Comparison of ENCODE assay signal across 31 mouse cellular contexts in genomic region chr13:112778407-112778806, GRCm38 (mm10). TPM values are rescaled to one million over a fixed set of nuclear protein-coding genes. Genes with fewer than 3 reads are reported as not detected.
DNase-seq lines count a peak whose midpoint lies in the region; ATAC-seq and TF ChIP-seq lines count a peak whose summit lies in the region.
"Had no signal": no experiment of that assay in that cellular context is flagged by ENCODE, and none has a peak within 500 bp of the region (broad histone marks: within the 10 kb centered on the region; RNA-seq: fewer than 3 reads in every experiment).

No protein-coding gene starts in this region.

- no peak overlapping the region for H3K4me2 ChIP-seq in midbrain, embryonic 11.5 days
- no peak overlapping the region for H3K4me2 ChIP-seq in midbrain, embryonic 16.5 days (ENCODE audit: low read length)
- peak overlapping the region; percentile 48 for H3K4me2 ChIP-seq in myocyte (ENCODE audit: low read depth)
- H3K4me2 ChIP-seq: embryonic facial prominence, embryonic 12.5 days; embryonic facial prominence, embryonic 15.5 days; heart, embryonic 13.5 days; hindbrain, embryonic 14.5 days had no signal

- no peak overlapping the region for H3ac ChIP-seq in myocyte (ENCODE audit: control insufficient read depth, insufficient read length)

- WGBS in midbrain, embryonic 11.5 days = 94% methylated on average over 5 of the region's 5 CpGs
- WGBS in midbrain, embryonic 16.5 days = 92% methylated on average over 5 of the region's 5 CpGs

- ATAC-seq in midbrain, embryonic 11.5 days (ENCODE audit: low FRiP score) = no peak
- no peak for ATAC-seq in midbrain, embryonic 16.5 days
- ATAC-seq: activated CD4-positive, CD25-positive, alpha-beta regulatory T cell, adult 4 months; forebrain, embryonic 14.5 days; forebrain, postnatal 0 days; hindbrain, postnatal 0 days; inflammation-experienced regulatory T-cells, adult 6 months; intestine, embryonic 16.5 days had no signal

- no peaks in the 10 kb centered on the region for H3K9me3 ChIP-seq in midbrain, embryonic 11.5 days (ENCODE audit: control insufficient read depth, low read length)
- H3K9me3 ChIP-seq in midbrain, embryonic 16.5 days (replicated peaks; ENCODE audit: control insufficient read depth, low read length, poor library complexity, severe bottlenecking) = no peaks in the 10 kb centered on the region
- H3K9me3 ChIP-seq: embryonic facial prominence, embryonic 12.5 days; embryonic facial prominence, embryonic 15.5 days; heart, embryonic 10.5 days; heart, embryonic 13.5 days had no signal

- H3K4me1 ChIP-seq in midbrain, embryonic 11.5 days (ENCODE audit: control insufficient read depth, insufficient read depth, low read length) = no peaks in the 10 kb centered on the region
- H3K4me1 ChIP-seq in midbrain, embryonic 16.5 days (ENCODE audit: control insufficient read depth, insufficient read depth, low read length) = no peaks in the 10 kb centered on the region
- H3K4me1 ChIP-seq: embryonic facial prominence, embryonic 12.5 days; embryonic facial prominence, embryonic 15.5 days; heart, embryonic 10.5 days; heart, embryonic 13.5 days had no signal

- no peaks in the 10 kb centered on the region for H3K79me2 ChIP-seq in myocyte (ENCODE audit: control insufficient read depth, insufficient read depth)

- TF ChIP-seq POLR2A in myocyte (IDR thresholded peaks at IDR 0.05; ENCODE audit: insufficient read length, low read depth) = no peak

- DNase-seq in adrenal gland, postnatal 14 days = peak; percentile 24
- DNase-seq in adrenal gland, postnatal 25 days = no peak
- DNase-seq in midbrain, embryonic 11.5 days (ENCODE audit: low spot score, missing footprints) = peak; percentile 26
- DNase-seq in NIH3T3 (ENCODE audit: low read depth) = peak; percentile 65
- DNase-seq in layer of hippocampus, adult 8-10 months (ENCODE audit: low spot score in 2 of 2) = no peak
- no peak for DNase-seq in spleen, adult 18-20 months
- DNase-seq: adrenal gland, postnatal 10 days; cerebellum, adult 2 months; cerebellum, adult 9-11 months; cerebellum, postnatal 25 days; forebrain, postnatal 0 days; gastrocnemius, postnatal 10 days; gastrocnemius, postnatal 36 days; heart, adult 2 months; heart, postnatal 14 days; heart, postnatal 4 days; kidney, adult 18-20 months had no signal

- H3K36me3 ChIP-seq in midbrain, embryonic 11.5 days (ENCODE audit: control insufficient read depth, insufficient read depth, low read length) = no peaks in the 10 kb centered on the region
- no peaks in the 10 kb centered on the region for H3K36me3 ChIP-seq in midbrain, embryonic 16.5 days (ENCODE audit: control insufficient read depth, insufficient read depth, low read length)
- no peaks in the 10 kb centered on the region for H3K36me3 ChIP-seq in myocyte (ENCODE audit: control insufficient read depth, insufficient read depth)
- H3K36me3 ChIP-seq: embryonic facial prominence, embryonic 12.5 days; embryonic facial prominence, embryonic 15.5 days; heart, embryonic 10.5 days; heart, embryonic 13.5 days had no signal

- no peak overlapping the region for H3K9ac ChIP-seq in midbrain, embryonic 11.5 days (ENCODE audit: low read length)
- H3K9ac ChIP-seq in midbrain, embryonic 16.5 days (ENCODE audit: low read depth, low read length) = no peak overlapping the region
- H3K9ac ChIP-seq: embryonic facial prominence, embryonic 12.5 days; embryonic facial prominence, embryonic 15.5 days; forebrain, postnatal 0 days; heart, embryonic 13.5 days; hindbrain, embryonic 14.5 days had no signal

- H3K27ac ChIP-seq in midbrain, embryonic 11.5 days (ENCODE audit: low read depth, low read length) = no peak overlapping the region
- no peak overlapping the region for H3K27ac ChIP-seq in midbrain, embryonic 16.5 days (ENCODE audit: low read length)
- H3K27ac ChIP-seq: embryonic facial prominence, embryonic 12.5 days; embryonic facial prominence, embryonic 15.5 days; heart, adult 2 months; heart, embryonic 10.5 days; heart, embryonic 13.5 days; hindbrain, embryonic 14.5 days; hindbrain, postnatal 0 days had no signal

- no peaks in the 10 kb centered on the region for H3K27me3 ChIP-seq in midbrain, embryonic 11.5 days (ENCODE audit: control insufficient read depth, insufficient read depth, low read length)
- H3K27me3 ChIP-seq in midbrain, embryonic 16.5 days (ENCODE audit: control insufficient read depth, insufficient read depth, low read depth, low read length) = no peaks in the 10 kb centered on the region
- H3K27me3 ChIP-seq in myocyte (ENCODE audit: control insufficient read depth, insufficient read depth, insufficient read length) = no peaks in the 10 kb centered on the region
- H3K27me3 ChIP-seq: embryonic facial prominence, embryonic 12.5 days; embryonic facial prominence, embryonic 15.5 days; heart, embryonic 13.5 days had no signal

- no peak overlapping the region for H3K4me3 ChIP-seq in midbrain, embryonic 11.5 days (ENCODE audit: low read depth, low read length)
- H3K4me3 ChIP-seq in midbrain, embryonic 16.5 days (ENCODE audit: low read depth, low read length) = no peak overlapping the region
- H3K4me3 ChIP-seq in myocyte = no peak overlapping the region
- H3K4me3 ChIP-seq: embryonic facial prominence, embryonic 12.5 days; embryonic facial prominence, embryonic 15.5 days; erythroblast, embryonic 14.5 days; heart, adult 2 months; heart, embryonic 10.5 days; heart, embryonic 13.5 days had no signal

TF ChIP-seq in myocyte, 11 proteins besides CTCF, POLR2A, EP300 and RAD21:
- TF ChIP-seq POLR2AphosphoS2 (IDR thresholded peaks at IDR 0.05; ENCODE audit: insufficient read length, low read depth) (no peak), E2F4 (IDR thresholded peaks at IDR 0.05; ENCODE audit: insufficient read depth) (no peak), CEBPB (IDR thresholded peaks at IDR 0.05; ENCODE audit: insufficient read depth, poor library complexity, severe bottlenecking) (peak; percentile 92)

RNA-seq across cellular contexts. Expression of gene Plpp1, which starts 22.2 kb away (rescaled TPM):
- total RNA-seq in adrenal gland, postnatal 14 days (2021) = 181 and 182 TPM in 2 replicates
- 225 and 226 TPM in 2 replicates for total RNA-seq in adrenal gland, postnatal 25 days (2021)
- 19.1 and 20.1 TPM in 2 replicates for polyA plus RNA-seq in midbrain, embryonic 11.5 days (2014; fragmentation: Nextera tagmentation; extraction: Ambion mirVana)
- polyA plus RNA-seq in midbrain, embryonic 16.5 days (2015; fragmentation: Nextera tagmentation; extraction: Ambion mirVana) = 58.7 and 69.5 TPM in 2 replicates
- 133 TPM for polyA plus RNA-seq in myocyte (2012; fragmentation: generic; extraction: Trizol)
- 10 to 100 TPM; 26.0 to 29.0 (median 28.6) TPM for total RNA-seq in layer of hippocampus, adult 8-10 months (2022)
- total RNA-seq: granulocyte monocyte progenitor cell, adult 5-6 weeks had no signal

Comparison
In these comparisons a context has a peak if more than half of its experiments do, and no peak if none do; other contexts are left out.
1. DNase-seq: peak in adrenal gland, postnatal 14 days (single experiment), midbrain, embryonic 11.5 days (single experiment) and NIH3T3 (single experiment); none in adrenal gland, postnatal 25 days (single experiment), layer of hippocampus, adult 8-10 months (0 of 2) and spleen, adult 18-20 months (0 of 2).